Mouse (Mus musculus) gastrocnemius, postnatal 14 days (tissue): Measurements from ENCODE around the gene Ift140. TPM values are rescaled to one million over a fixed set of nuclear protein-coding genes. Genes with fewer than 3 reads are reported as not detected.

Experiments used
- total RNA-seq, 2 experiments: library from RNA; stranded (reverse); gene quantifications; 2 replicates each; pipeline ENCODE4 v1.2.3; 2021

Ift140 gene
- total RNA-seq, 2 experiments from 2014 or later: 2.9 to 4.1 TPM

Other genes starting within 250 kb of the Ift140 start
- not detected for gene Meiob, start 211.8 kb upstream of the Ift140 start, total RNA-seq
- gene Hagh, start 175.9 kb upstream of the Ift140 start, total RNA-seq: 10 to 100 TPM; 71.1 to 77.2 TPM
- gene Fahd1, start 165.7 kb upstream of the Ift140 start, total RNA-seq: 10 to 100 TPM; 38.9 to 46.1 TPM
- gene Igfals, start 150.1 kb upstream of the Ift140 start, total RNA-seq: 1 to 10 TPM; 2.9 TPM
- gene Nubp2, start 129.7 kb upstream of the Ift140 start, total RNA-seq: 10 to 100 TPM; 12.5 to 14.6 TPM
- 10 to 100 TPM; 24.4 to 29.2 TPM for gene Spsb3, start 129.4 kb upstream of the Ift140 start, total RNA-seq
- gene Eme2, start 121.0 kb upstream of the Ift140 start, total RNA-seq: 10 to 100 TPM; 13.9 to 14.5 TPM
- gene Mrps34, start 121.0 kb upstream of the Ift140 start, total RNA-seq: 100 to 1,000 TPM; 118 to 120 TPM
- 1 to 10 TPM; 7.6 to 9.0 TPM for gene Nme3, start 119.6 kb upstream of the Ift140 start, total RNA-seq
- 10 to 100 TPM; 16.3 to 19.2 TPM for gene Mapk8ip3, start 79.1 kb upstream of the Ift140 start, total RNA-seq
- 10 to 100 TPM in 1 of 2 experiments, 1 to 10 TPM in 1; 8.2 to 13.3 TPM for gene Jpt2, start 55.4 kb upstream of the Ift140 start, total RNA-seq
- gene Cramp1l, start 297 bp upstream of the Ift140 start, total RNA-seq: 1 to 10 TPM; 7.1 to 7.3 TPM
- gene Tmem204, start 67.5 kb downstream of the Ift140 start, total RNA-seq: 10 to 100 TPM; 13.9 to 16.3 TPM
- gene Telo2, start 99.9 kb downstream of the Ift140 start, total RNA-seq: 1 to 10 TPM; 9.2 to 9.3 TPM
- gene Ptx4, start 104.7 kb downstream of the Ift140 start, total RNA-seq: 1 to 10 TPM; 8.4 to 9.6 TPM
- gene Clcn7, start 117.3 kb downstream of the Ift140 start, total RNA-seq: 10 to 100 TPM; 14.3 to 15.5 TPM
- not detected for gene Ccdc154, start 146.4 kb downstream of the Ift140 start, total RNA-seq
- not detected for gene Gm38655, start 159.4 kb downstream of the Ift140 start, total RNA-seq
- 10 to 100 TPM; 13.0 to 13.1 TPM for gene BC003965, start 168.5 kb downstream of the Ift140 start, total RNA-seq
- gene Unkl, start 172.3 kb downstream of the Ift140 start, total RNA-seq: 1 to 10 TPM; 4.6 to 4.8 TPM
- gene Gnptg, start 224.0 kb downstream of the Ift140 start, total RNA-seq: 10 to 100 TPM; 12.3 to 14.8 TPM
- gene Tsr3, start 224.1 kb downstream of the Ift140 start, total RNA-seq: 10 to 100 TPM; 19.7 to 21.0 TPM
- gene Baiap3, start 240.3 kb downstream of the Ift140 start, total RNA-seq: under 1 TPM in 1 of 2 experiments, not detected in 1; 0.41 TPM